Mouse (Mus musculus) hindbrain, embryonic 15.5 days (tissue): ENCODE measurements around the gene Sim2. TPM values are rescaled to one million over a fixed set of nuclear protein-coding genes. Genes with fewer than 3 reads are reported as not detected.

Experiments used
- ATAC-seq: fragments of 200-750 bp; cut with Nextera tagmentation; 2 replicates; pipeline ENCODE4 v1.8.0; 2017; ENCODE audit warnings: low read depth, moderate number of reproducible peaks, moderate TSS enrichment; ENCODE audit not compliant: low FRiP score
- H3K27ac ChIP-seq: fragments of 300-500 bp; sonication (generic); replicated peaks from 2 replicates; pipeline ENCODE4 v1.5.1; 2015; ENCODE audit warnings: mild to moderate bottlenecking, inconsistent platforms
- H3K27me3 ChIP-seq: fragments of 300-500 bp; sonication (generic); 2 replicates; pipeline ENCODE4 v1.6.1; 2015; ENCODE audit warnings: control low read depth, inconsistent platforms
- H3K36me3 ChIP-seq: fragments of 300-500 bp; sonication (generic); 2 replicates; pipeline ENCODE4 v1.6.1; 2015; ENCODE audit warnings: control low read depth, inconsistent platforms
- H3K4me1 ChIP-seq: fragments of 300-500 bp; sonication (generic); replicated peaks from 2 replicates; pipeline ENCODE4 v1.6.1; 2015; ENCODE audit warnings: control low read depth, inconsistent platforms
- H3K4me2 ChIP-seq: fragments of 300-500 bp; sonication (generic); 2 replicates; pipeline ENCODE4 v1.6.1; 2015; ENCODE audit warnings: moderate library complexity, mild to moderate bottlenecking, inconsistent platforms
- H3K4me3 ChIP-seq: fragments of 300-500 bp; sonication (generic); 2 replicates; pipeline ENCODE4 v1.5.1; 2015; ENCODE audit warnings: mild to moderate bottlenecking, inconsistent platforms
- H3K9ac ChIP-seq: fragments of 300-500 bp; sonication (generic); 2 replicates; pipeline ENCODE4 v1.6.1; 2015; ENCODE audit warnings: inconsistent platforms
- H3K9me3 ChIP-seq: fragments of 300-500 bp; sonication (generic); 2 replicates; pipeline ENCODE4 v1.6.1; 2016; ENCODE audit warnings: control low read depth, inconsistent platforms
- WGBS: fragments of 180-500 bp; shearing (Covaris S2); methylation state at CpG from one replicate; pipeline ENCODE4 v1.1.7; 2015; 5-methylcytosine and 5-hydroxymethylcytosine counted together
- polyA plus RNA-seq: library from polyadenylated mRNA; unstranded; fragments of >200 nt; fragmentation: Nextera tagmentation; extraction: Ambion mirVana; gene quantifications from 2 replicates; pipeline ENCODE4 v1.2.1, GENCODE M21; 2015

Sim2 gene
- polyA plus RNA-seq = 0.06 TPM in 1 of 2 replicates, not detected in the other

GRCm38 (mm10) chr16:94084711-94085602, at the start of gene Sim2:
Gene Sim2, plus strand, starts transcription at chr16:94084931.
- ATAC-seq = no peak
- H3K27ac ChIP-seq = no peak within 1 kb of the TSS
- peak within 1 kb of the TSS; percentile 21 for H3K4me3 ChIP-seq
- no peak within 1 kb of the TSS for H3K9ac ChIP-seq
- under 1% methylated on average over 84 of the region's 96 CpGs for WGBS
- no peaks in the 10 kb centered on the region for H3K36me3 ChIP-seq
- peaks cover 15% of the 10 kb centered on the region for H3K4me1 ChIP-seq
- H3K9me3 ChIP-seq = no peaks in the 10 kb centered on the region
- H3K4me2 ChIP-seq = peak within 1 kb of the TSS; percentile 44
- peaks cover 88% of the 10 kb centered on the region for H3K27me3 ChIP-seq

DNA sequence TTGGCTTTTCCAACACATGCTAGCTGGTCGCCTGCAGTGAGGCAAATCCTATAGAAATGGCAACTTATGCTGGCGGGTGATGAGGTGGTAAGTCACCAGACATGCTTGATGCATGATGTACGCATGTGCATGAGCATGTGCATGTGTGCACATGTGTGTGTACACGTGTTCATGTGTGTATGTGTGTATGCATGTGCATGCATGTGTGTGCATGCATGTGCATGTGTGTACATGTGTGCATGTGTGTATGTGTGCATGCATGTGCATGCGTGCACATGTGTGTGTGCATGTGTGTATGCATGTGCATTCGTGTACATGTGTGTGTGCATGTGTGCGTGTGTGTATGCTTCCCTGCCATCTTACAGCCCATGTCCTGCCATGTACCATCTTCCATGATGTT, 47.5 kb upstream of the Sim2 start:
- no peaks in the 10 kb centered on the region for H3K36me3 ChIP-seq
- H3K4me1 ChIP-seq = peaks cover 9% of the 10 kb centered on the region
- no peak overlapping the region for H3K4me3 ChIP-seq
- 93% methylated on average over 7 of the region's 7 CpGs for WGBS
- H3K4me2 ChIP-seq = no peak overlapping the region
- peaks cover 21% of the 10 kb centered on the region for H3K27me3 ChIP-seq
- H3K9me3 ChIP-seq = no peaks in the 10 kb centered on the region
- no peak for ATAC-seq
- H3K27ac ChIP-seq = no peak overlapping the region
- H3K9ac ChIP-seq = no peak overlapping the region

DNA sequence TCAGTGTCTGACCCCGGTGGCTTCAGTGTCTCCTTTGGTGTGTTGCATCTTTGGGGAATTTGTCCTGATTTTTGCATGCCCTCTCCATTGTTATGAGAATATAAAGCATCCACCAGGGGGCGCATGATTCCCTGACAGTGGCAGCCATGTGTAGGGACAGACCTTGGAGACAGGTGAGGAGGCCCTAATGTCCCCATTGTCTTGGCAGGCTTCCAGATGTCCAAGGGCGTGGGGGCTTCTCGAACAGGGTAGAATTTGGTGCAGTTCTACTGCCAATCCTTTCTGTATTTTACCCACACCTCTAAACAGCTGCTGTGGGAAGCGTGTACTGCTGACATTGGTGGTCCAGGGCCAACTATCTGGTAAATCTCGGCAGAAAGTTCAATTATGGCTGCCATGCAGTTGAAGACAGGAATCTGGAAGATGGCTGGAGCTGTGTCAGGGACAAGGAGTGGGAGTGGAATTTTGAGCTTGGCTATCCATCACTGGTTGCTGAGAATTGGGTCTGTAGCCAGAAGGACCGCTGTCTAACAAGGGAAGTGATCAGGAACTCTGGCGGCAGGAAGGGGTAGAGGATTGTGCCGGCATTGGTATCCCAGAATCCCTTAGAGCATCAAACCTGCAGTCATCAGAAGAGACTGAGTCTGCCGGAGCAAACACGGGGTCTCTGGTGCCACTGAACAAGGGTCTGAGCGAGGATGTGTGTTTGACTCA, 46.3 kb upstream of the Sim2 start:
- peaks cover 21% of the 10 kb centered on the region for H3K27me3 ChIP-seq
- no peak for ATAC-seq
- H3K9ac ChIP-seq = no peak overlapping the region
- WGBS = 72% methylated on average over 12 of the region's 12 CpGs
- no peak overlapping the region for H3K4me3 ChIP-seq
- H3K27ac ChIP-seq = no peak overlapping the region
- no peaks in the 10 kb centered on the region for H3K9me3 ChIP-seq
- peaks cover 9% of the 10 kb centered on the region for H3K4me1 ChIP-seq
- H3K4me2 ChIP-seq = no peak overlapping the region
- no peaks in the 10 kb centered on the region for H3K36me3 ChIP-seq

- Histone ChIP-seq H3K9me3 (no peaks in the 10 kb centered on the region), H3K4me1 (peaks cover 9% of the 10 kb centered on the region), H3K9ac (no peak overlapping the region), H3K4me2 (no peak overlapping the region), H3K27ac (no peak overlapping the region), H3K27me3 (peaks cover 21% of the 10 kb centered on the region), H3K4me3 (no peak overlapping the region), H3K36me3 (no peaks in the 10 kb centered on the region)
- WGBS = 91% methylated on average over 9 of the region's 9 CpGs
- ATAC-seq = no peak
Measured at GRCm38 (mm10) chr16:94038986-94039341, 45.8 kb upstream of the Sim2 start.

GRCm38 (mm10) chr16:94040485-94040884, 44.2 kb upstream of the Sim2 start:
- 25% methylated on average over 16 of the region's 16 CpGs for WGBS
- no peak overlapping the region for H3K27ac ChIP-seq
- ATAC-seq = no peak
- peaks cover 9% of the 10 kb centered on the region for H3K4me1 ChIP-seq
- peaks cover 21% of the 10 kb centered on the region for H3K27me3 ChIP-seq
- no peak overlapping the region for H3K4me3 ChIP-seq
- no peaks in the 10 kb centered on the region for H3K9me3 ChIP-seq
- no peak overlapping the region for H3K9ac ChIP-seq
- H3K36me3 ChIP-seq = no peaks in the 10 kb centered on the region
- peak overlapping the region; percentile 29 for H3K4me2 ChIP-seq

GRCm38 (mm10) chr16:94041065-94041712, 43.5 kb upstream of the Sim2 start:
- 45% methylated on average over 18 of the region's 18 CpGs for WGBS
- peaks cover 21% of the 10 kb centered on the region for H3K27me3 ChIP-seq
- no peaks in the 10 kb centered on the region for H3K9me3 ChIP-seq
- no peak overlapping the region for H3K9ac ChIP-seq
- peaks cover 9% of the 10 kb centered on the region for H3K4me1 ChIP-seq
- no peak overlapping the region for H3K27ac ChIP-seq
- H3K4me3 ChIP-seq = no peak overlapping the region
- no peak; the same call in 1 of the 2 replicates for ATAC-seq
- peak overlapping the region; percentile 29; the same call in 1 of the 2 replicates for H3K4me2 ChIP-seq
- H3K36me3 ChIP-seq = no peaks in the 10 kb centered on the region

DNA sequence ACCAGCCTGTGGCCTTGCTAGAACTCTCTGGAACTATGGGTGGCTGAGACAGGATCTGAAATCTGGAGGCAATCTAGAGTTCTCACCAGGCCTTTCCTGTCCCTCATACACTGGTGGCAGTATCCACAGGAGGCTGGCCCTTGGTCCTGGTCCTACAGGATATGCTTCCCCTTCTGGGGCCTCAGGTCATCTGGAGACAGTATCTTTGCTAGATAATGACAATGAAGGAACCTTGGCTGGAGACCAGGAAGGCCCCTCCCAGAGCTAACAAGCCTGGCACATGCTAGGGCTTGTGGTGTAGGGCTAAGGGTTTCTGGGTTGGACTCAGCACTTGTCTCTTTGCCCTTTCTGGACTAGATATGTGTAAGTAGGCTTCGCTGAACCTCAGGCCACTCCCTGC, 40.9 kb upstream of the Sim2 start:
- Histone ChIP-seq H3K4me1 (peaks cover 9% of the 10 kb centered on the region), H3K9ac (no peak overlapping the region)

GRCm38 (mm10) chr16:94044996-94045395, 39.7 kb upstream of the Sim2 start:
- Histone ChIP-seq H3K9me3 (no peaks in the 10 kb centered on the region), H3K4me2 (no peak overlapping the region), H3K4me3 (no peak overlapping the region), H3K9ac (no peak overlapping the region), H3K4me1 (peaks cover 9% of the 10 kb centered on the region), H3K27ac (no peak overlapping the region), H3K36me3 (no peaks in the 10 kb centered on the region), H3K27me3 (peaks cover 11% of the 10 kb centered on the region)
- no peak for ATAC-seq
- WGBS = 63% methylated on average over 7 of the region's 7 CpGs

More for the DNA sequence above, 40.9 kb upstream of the Sim2 start:
- Histone ChIP-seq H3K4me3 (no peak overlapping the region), H3K36me3 (no peaks in the 10 kb centered on the region), H3K4me2 (no peak overlapping the region), H3K27ac (no peak overlapping the region), H3K27me3 (peaks cover 19% of the 10 kb centered on the region), H3K9me3 (no peaks in the 10 kb centered on the region)
- 92% methylated on average over 1 of the region's 1 CpGs for WGBS
- no peak for ATAC-seq

DNA sequence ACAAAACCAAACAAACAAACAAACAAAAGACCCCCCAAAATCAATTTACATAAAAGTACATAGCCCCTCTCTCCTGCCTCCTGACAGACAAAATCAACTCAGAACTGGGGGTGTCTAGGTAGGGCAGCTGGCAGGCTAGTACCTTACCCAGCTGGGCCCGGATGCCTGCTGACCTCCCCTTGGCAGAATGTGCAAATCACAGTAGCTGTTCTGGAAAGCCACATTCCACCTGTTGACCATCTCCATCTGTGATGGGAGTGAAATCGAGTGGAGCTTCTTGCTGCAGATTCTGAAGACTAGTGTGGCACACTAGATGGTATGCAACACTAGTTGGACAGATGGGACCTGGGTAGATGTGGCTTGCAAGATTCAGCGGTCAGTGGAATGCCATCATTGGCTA, 34.4 kb upstream of the Sim2 start:
- WGBS = 92% methylated on average over 3 of the region's 3 CpGs

DNA sequence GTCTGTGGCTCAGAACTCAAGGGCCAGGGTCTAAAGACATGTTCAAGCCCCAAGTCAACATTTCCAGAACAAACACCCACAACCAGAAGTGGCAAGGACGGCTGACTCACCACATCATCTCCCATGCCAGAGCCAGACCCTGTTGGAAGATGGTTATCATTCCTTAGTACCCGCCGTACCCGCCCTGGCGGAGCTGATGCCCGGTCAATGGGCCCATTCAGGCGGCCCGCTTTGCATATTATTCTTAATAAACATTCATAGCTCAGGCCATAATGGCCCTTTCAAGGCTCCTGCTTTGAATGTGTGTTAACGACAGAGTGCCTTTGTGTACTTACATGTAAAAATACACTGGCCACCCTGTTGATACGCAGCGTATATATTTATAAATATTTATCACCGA, 29.6 kb upstream of the Sim2 start:
- ATAC-seq = no peak
- H3K36me3 ChIP-seq = no peaks in the 10 kb centered on the region
- 0 out of 2 replicates have a peak, but pooled peaks cover 4% of the 10 kb centered on the region for H3K4me1 ChIP-seq
- H3K9ac ChIP-seq = no peak overlapping the region
- 62% methylated on average over 12 of the region's 12 CpGs for WGBS
- no peaks in the 10 kb centered on the region for H3K9me3 ChIP-seq
- no peak overlapping the region for H3K4me2 ChIP-seq
- H3K4me3 ChIP-seq = no peak overlapping the region
- no peak overlapping the region for H3K27ac ChIP-seq
- no peaks in the 10 kb centered on the region for H3K27me3 ChIP-seq

More for the DNA sequence above, 34.4 kb upstream of the Sim2 start:
- Histone ChIP-seq H3K27ac (no peak overlapping the region), H3K4me3 (no peak overlapping the region), H3K27me3 (no peaks in the 10 kb centered on the region), H3K9me3 (no peaks in the 10 kb centered on the region), H3K4me2 (no peak overlapping the region), H3K4me1 (no peaks in the 10 kb centered on the region), H3K9ac (no peak overlapping the region), H3K36me3 (no peaks in the 10 kb centered on the region)
- ATAC-seq = no peak

DNA sequence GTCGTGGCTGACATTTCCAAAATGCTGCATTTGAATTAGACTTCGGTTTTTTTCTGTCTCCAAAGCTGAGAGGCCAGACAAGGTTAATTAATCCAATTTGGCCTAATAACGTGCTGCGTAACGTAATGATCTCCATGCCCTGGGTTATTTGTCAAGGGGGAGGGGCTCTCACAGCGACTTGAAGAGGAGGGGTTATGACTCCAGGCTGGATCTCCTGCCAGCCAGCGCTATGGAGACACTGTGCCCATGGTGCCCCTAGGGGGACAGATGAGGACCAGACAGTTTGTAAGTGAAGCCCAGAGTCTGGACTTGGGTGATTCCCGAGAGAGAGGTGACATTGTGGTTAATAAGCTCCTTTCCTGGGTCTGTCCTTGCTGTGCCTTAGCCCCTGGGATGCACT, 29.2 kb upstream of the Sim2 start:
- ATAC-seq = no peak

GRCm38 (mm10) chr16:94059820-94060219, 24.9 kb upstream of the Sim2 start:
- 69% methylated on average over 9 of the region's 9 CpGs for WGBS
- Histone ChIP-seq H3K4me2 (no peak overlapping the region), H3K9me3 (no peaks in the 10 kb centered on the region), H3K4me1 (0 out of 2 replicates have a peak, but pooled peaks cover 4% of the 10 kb centered on the region), H3K36me3 (no peaks in the 10 kb centered on the region), H3K27me3 (no peaks in the 10 kb centered on the region), H3K4me3 (no peak overlapping the region), H3K27ac (no peak overlapping the region), H3K9ac (no peak overlapping the region)
- no peak for ATAC-seq

More for the DNA sequence above, 29.2 kb upstream of the Sim2 start:
- no peak overlapping the region for H3K4me3 ChIP-seq
- no peaks in the 10 kb centered on the region for H3K9me3 ChIP-seq
- H3K27ac ChIP-seq = no peak overlapping the region
- no peak overlapping the region for H3K9ac ChIP-seq
- 22% methylated on average over 8 of the region's 8 CpGs for WGBS
- no peak overlapping the region for H3K4me2 ChIP-seq
- H3K27me3 ChIP-seq = no peaks in the 10 kb centered on the region
- H3K4me1 ChIP-seq = 0 out of 2 replicates have a peak, but pooled peaks cover 4% of the 10 kb centered on the region
- H3K36me3 ChIP-seq = no peaks in the 10 kb centered on the region
